Mouse (Mus musculus): Measurements from ENCODE around the gene Il12a. TPM values are rescaled to one million over a fixed set of nuclear protein-coding genes. Genes with fewer than 3 reads are reported as not detected.

The Il12a gene
- polyA plus RNA-seq, 1 experiment: not detected

GRCm38 (mm10) chr3:68667852-68668251 is 22.6 kb upstream of the Il12a start:
- no peaks in the 10 kb centered on the region for H3K27me3 ChIP-seq (ENCODE audit: control insufficient read depth, insufficient read depth, low read length, poor library complexity, severe bottlenecking)
- TF ChIP-seq CTCF (IDR thresholded peaks at IDR 0.05; ENCODE audit: low read depth, low read length) (no peak), POLR2A (IDR thresholded peaks at IDR 0.05; ENCODE audit: insufficient read depth, low read length) (no peak), EP300 (IDR thresholded peaks at IDR 0.05; ENCODE audit: insufficient read depth, low read depth, low read length) (no peak)
- H3K4me3 ChIP-seq (ENCODE audit: low read depth, low read length): no peak overlapping the region
- no peaks in the 10 kb centered on the region for H3K9me3 ChIP-seq (replicated peaks; ENCODE audit: control insufficient read depth, insufficient read depth, low read length, poor library complexity, severe bottlenecking)
- H3K36me3 ChIP-seq (ENCODE audit: control insufficient read depth, insufficient read depth, low read length, poor library complexity, severe bottlenecking): no peaks in the 10 kb centered on the region
- H3K4me1 ChIP-seq (ENCODE audit: control insufficient read depth, insufficient read depth, low read length): no peaks in the 10 kb centered on the region
- no peak overlapping the region for H3K9ac ChIP-seq (ENCODE audit: low read depth, poor library complexity, severe bottlenecking)
- H3K27ac ChIP-seq (ENCODE audit: insufficient read depth, low read length): no peak overlapping the region

- TF ChIP-seq POLR2A (IDR thresholded peaks at IDR 0.05; ENCODE audit: insufficient read depth, low read length) (no peak), EP300 (IDR thresholded peaks at IDR 0.05; ENCODE audit: insufficient read depth, low read depth, low read length) (no peak), CTCF (IDR thresholded peaks at IDR 0.05; ENCODE audit: low read depth, low read length) (no peak)
- Histone ChIP-seq H3K27ac (ENCODE audit: insufficient read depth, low read length) (no peak overlapping the region), H3K36me3 (ENCODE audit: control insufficient read depth, insufficient read depth, low read length, poor library complexity, severe bottlenecking) (no peaks in the 10 kb centered on the region), H3K9me3 (replicated peaks; ENCODE audit: control insufficient read depth, insufficient read depth, low read length, poor library complexity, severe bottlenecking) (no peaks in the 10 kb centered on the region), H3K4me3 (ENCODE audit: low read depth, low read length) (no peak overlapping the region), H3K27me3 (ENCODE audit: control insufficient read depth, insufficient read depth, low read length, poor library complexity, severe bottlenecking) (no peaks in the 10 kb centered on the region), H3K4me1 (ENCODE audit: control insufficient read depth, insufficient read depth, low read length) (no peaks in the 10 kb centered on the region), H3K9ac (ENCODE audit: low read depth, poor library complexity, severe bottlenecking) (no peak overlapping the region)
Observed at GRCm38 (mm10) chr3:68669418-68669974, 20.9 kb upstream of the Il12a start.

GRCm38 (mm10) chr3:68674721-68675120 is 15.7 kb upstream of the Il12a start:
- peaks cover 4% of the 10 kb centered on the region; the same call in 1 of the 2 replicates for H3K9me3 ChIP-seq (replicated peaks; ENCODE audit: control insufficient read depth, insufficient read depth, low read length, poor library complexity, severe bottlenecking)
- no peak overlapping the region for H3K4me3 ChIP-seq (ENCODE audit: low read depth, low read length)
- H3K4me1 ChIP-seq (ENCODE audit: control insufficient read depth, insufficient read depth, low read length): no peaks in the 10 kb centered on the region
- TF ChIP-seq CTCF (IDR thresholded peaks at IDR 0.05; ENCODE audit: low read depth, low read length) (no peak), POLR2A (IDR thresholded peaks at IDR 0.05; ENCODE audit: insufficient read depth, low read length) (no peak), EP300 (IDR thresholded peaks at IDR 0.05; ENCODE audit: insufficient read depth, low read depth, low read length) (no peak)
- H3K27me3 ChIP-seq (ENCODE audit: control insufficient read depth, insufficient read depth, low read length, poor library complexity, severe bottlenecking): no peaks in the 10 kb centered on the region
- H3K9ac ChIP-seq (ENCODE audit: low read depth, poor library complexity, severe bottlenecking): no peak overlapping the region
- no peaks in the 10 kb centered on the region for H3K36me3 ChIP-seq (ENCODE audit: control insufficient read depth, insufficient read depth, low read length, poor library complexity, severe bottlenecking)
- no peak overlapping the region for H3K27ac ChIP-seq (ENCODE audit: insufficient read depth, low read length)

- H3K4me3 ChIP-seq (ENCODE audit: low read depth, low read length): no peak overlapping the region
- H3K9me3 ChIP-seq (replicated peaks; ENCODE audit: control insufficient read depth, insufficient read depth, low read length, poor library complexity, severe bottlenecking): peaks cover 4% of the 10 kb centered on the region; the same call in 1 of the 2 replicates
- TF ChIP-seq EP300 (IDR thresholded peaks at IDR 0.05; ENCODE audit: insufficient read depth, low read depth, low read length): no peak
- no peak for TF ChIP-seq CTCF (IDR thresholded peaks at IDR 0.05; ENCODE audit: low read depth, low read length)
- no peak for TF ChIP-seq POLR2A (IDR thresholded peaks at IDR 0.05; ENCODE audit: insufficient read depth, low read length)
- H3K9ac ChIP-seq (ENCODE audit: low read depth, poor library complexity, severe bottlenecking): no peak overlapping the region
- no peak overlapping the region for H3K27ac ChIP-seq (ENCODE audit: insufficient read depth, low read length)
- H3K4me1 ChIP-seq (ENCODE audit: control insufficient read depth, insufficient read depth, low read length): no peaks in the 10 kb centered on the region
- H3K27me3 ChIP-seq (ENCODE audit: control insufficient read depth, insufficient read depth, low read length, poor library complexity, severe bottlenecking): no peaks in the 10 kb centered on the region
- no peaks in the 10 kb centered on the region for H3K36me3 ChIP-seq (ENCODE audit: control insufficient read depth, insufficient read depth, low read length, poor library complexity, severe bottlenecking)
Observed at GRCm38 (mm10) chr3:68675216-68675835, 15.1 kb upstream of the Il12a start.

DNA sequence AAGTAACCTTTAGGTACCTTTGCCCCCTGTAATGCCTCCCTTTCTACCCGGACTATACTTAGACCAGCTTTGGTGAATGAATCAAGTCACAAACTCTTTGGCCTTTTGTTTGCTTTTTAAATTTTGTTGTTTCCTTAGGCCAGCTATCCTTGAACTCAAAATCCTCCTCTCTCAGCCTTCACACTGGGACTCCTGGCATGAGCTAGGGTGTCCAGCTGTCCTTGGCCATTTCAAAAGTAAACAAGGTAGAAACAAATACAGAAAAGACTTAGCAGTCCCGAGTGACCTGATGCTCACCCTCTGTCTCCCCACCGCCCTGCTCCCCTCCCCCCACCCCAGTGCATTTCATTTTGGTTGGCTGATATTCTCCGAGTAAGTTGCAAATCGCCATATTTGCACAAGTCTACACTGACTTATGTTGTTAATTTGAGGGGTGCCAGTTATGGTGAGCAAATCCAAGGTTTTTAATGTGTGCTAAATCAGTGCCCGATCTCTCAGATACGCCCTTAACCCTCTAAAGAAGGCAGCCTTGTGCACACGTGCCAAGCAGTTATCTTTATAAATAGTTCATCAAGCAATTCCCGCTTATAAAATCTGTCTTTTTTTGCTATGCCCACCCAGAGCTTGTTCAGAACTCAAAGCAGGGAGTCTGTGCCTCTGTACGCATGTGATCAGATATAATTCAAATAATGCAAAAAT is 14.3 kb upstream of the Il12a start:
- Histone ChIP-seq H3K27me3 (ENCODE audit: control insufficient read depth, insufficient read depth, low read length, poor library complexity, severe bottlenecking) (no peaks in the 10 kb centered on the region), H3K4me3 (ENCODE audit: low read depth, low read length) (no peak overlapping the region), H3K36me3 (ENCODE audit: control insufficient read depth, insufficient read depth, low read length, poor library complexity, severe bottlenecking) (no peaks in the 10 kb centered on the region), H3K27ac (ENCODE audit: insufficient read depth, low read length) (no peak overlapping the region), H3K4me1 (ENCODE audit: control insufficient read depth, insufficient read depth, low read length) (no peaks in the 10 kb centered on the region), H3K9ac (ENCODE audit: low read depth, poor library complexity, severe bottlenecking) (no peak overlapping the region), H3K9me3 (replicated peaks; ENCODE audit: control insufficient read depth, insufficient read depth, low read length, poor library complexity, severe bottlenecking) (peaks cover 4% of the 10 kb centered on the region; the same call in 1 of the 2 replicates)
- TF ChIP-seq POLR2A (IDR thresholded peaks at IDR 0.05; ENCODE audit: insufficient read depth, low read length): no peak
- no peak for TF ChIP-seq EP300 (IDR thresholded peaks at IDR 0.05; ENCODE audit: insufficient read depth, low read depth, low read length)
- no peak for TF ChIP-seq CTCF (IDR thresholded peaks at IDR 0.05; ENCODE audit: low read depth, low read length)

GRCm38 (mm10) chr3:68676831-68677303 is 13.6 kb upstream of the Il12a start:
- no peaks in the 10 kb centered on the region for H3K27me3 ChIP-seq (ENCODE audit: control insufficient read depth, insufficient read depth, low read length, poor library complexity, severe bottlenecking)
- no peaks in the 10 kb centered on the region for H3K4me1 ChIP-seq (ENCODE audit: control insufficient read depth, insufficient read depth, low read length)
- TF ChIP-seq EP300 (IDR thresholded peaks at IDR 0.05; ENCODE audit: insufficient read depth, low read depth, low read length): no peak
- no peak for TF ChIP-seq POLR2A (IDR thresholded peaks at IDR 0.05; ENCODE audit: insufficient read depth, low read length)
- no peak for TF ChIP-seq CTCF (IDR thresholded peaks at IDR 0.05; ENCODE audit: low read depth, low read length)
- H3K36me3 ChIP-seq (ENCODE audit: control insufficient read depth, insufficient read depth, low read length, poor library complexity, severe bottlenecking): no peaks in the 10 kb centered on the region
- H3K27ac ChIP-seq (ENCODE audit: insufficient read depth, low read length): no peak overlapping the region
- no peak overlapping the region for H3K9ac ChIP-seq (ENCODE audit: low read depth, poor library complexity, severe bottlenecking)
- H3K4me3 ChIP-seq (ENCODE audit: low read depth, low read length): peak overlapping the region; percentile 29
- H3K9me3 ChIP-seq (replicated peaks; ENCODE audit: control insufficient read depth, insufficient read depth, low read length, poor library complexity, severe bottlenecking): peaks cover 4% of the 10 kb centered on the region; the same call in 1 of the 2 replicates

All from ES-Bruce4 (cell line).